Mouse (Mus musculus) monocyte, adult 5-6 weeks (primary cell): Measurements from ENCODE around the gene Agrp. TPM values are rescaled to one million over a fixed set of nuclear protein-coding genes. Genes with fewer than 3 reads are reported as not detected.
"Not testable (repeated sequence)": the region's sequence is repeated elsewhere in the genome, so short reads cannot be mapped to it uniquely, and the experiment has no call there.

ENCODE experiments used
- ATAC-seq: fragments of 153-309, 156-312 bp; replicated peaks from 2 replicates; pipeline ENCODE4 v1.8.0; 2017; ENCODE audit warnings: mild to moderate bottlenecking; ENCODE audit not compliant: low TSS enrichment, insufficient number of reproducible peaks, severe bottlenecking, poor library complexity, low FRiP score
- total RNA-seq: library from RNA; stranded (forward); fragments of 200-1000, 200-491, 200-594 nt; gene quantifications from 3 replicates; pipeline ENCODE4 v1.2.3, GENCODE M21; 2017

Gene Agrp
- total RNA-seq, 1 experiment from 2014 or later, result 3.6 TPM

GRCm38 (mm10) chr8:105565401-105565881 is 71.8 kb downstream of the Agrp start:
- peak; percentile 24; the same call in 1 of the 2 replicates for ATAC-seq

- not testable (repeated sequence) for ATAC-seq
These were observed 72.5 kb downstream of the Agrp start for GRCm38 (mm10) chr8:105564573-105565229.

GRCm38 (mm10) chr8:105563871-105564270 is 73.3 kb downstream of the Agrp start:
- ATAC-seq, result no peak

GRCm38 (mm10) chr8:105562863-105563262 is 74.3 kb downstream of the Agrp start:
- no peak for ATAC-seq

GRCm38 (mm10) chr8:105555230-105555629 is 82.0 kb downstream of the Agrp start:
- no peak for ATAC-seq

- ATAC-seq, result peak; percentile 83
These were observed 83.1 kb downstream of the Agrp start for GRCm38 (mm10) chr8:105554087-105554486.

- 0 out of 2 replicates have a peak, but pooled peaks have one; percentile 9 for ATAC-seq
These were observed 84.4 kb downstream of the Agrp start for GRCm38 (mm10) chr8:105552824-105553223.

GRCm38 (mm10) chr8:105552032-105552431 is 85.2 kb downstream of the Agrp start:
- ATAC-seq, result no peak

- no peak for ATAC-seq
These were observed 87.1 kb downstream of the Agrp start for GRCm38 (mm10) chr8:105550083-105550482.

GRCm38 (mm10) chr8:105549506-105549905 is 87.7 kb downstream of the Agrp start:
- ATAC-seq, result no peak

- no peak for ATAC-seq
These were observed 90.5 kb downstream of the Agrp start for GRCm38 (mm10) chr8:105546384-105547350.

- no peak for ATAC-seq
These were observed 91.9 kb downstream of the Agrp start for GRCm38 (mm10) chr8:105545249-105545648.

- ATAC-seq, result no peak
These were observed 92.5 kb downstream of the Agrp start for GRCm38 (mm10) chr8:105544544-105545205.

- no peak for ATAC-seq
These were observed 93.5 kb downstream of the Agrp start for GRCm38 (mm10) chr8:105543703-105544102.

- ATAC-seq, result no peak
These were observed 94.4 kb downstream of the Agrp start for GRCm38 (mm10) chr8:105542808-105543207.

GRCm38 (mm10) chr8:105542032-105542656 is 95.0 kb downstream of the Agrp start:
- ATAC-seq, result no peak

GRCm38 (mm10) chr8:105538940-105539339 is 98.3 kb downstream of the Agrp start:
- ATAC-seq, result no peak

- ATAC-seq, result peak; percentile 25; the same call in 1 of the 2 replicates
These were observed 100.0 kb downstream of the Agrp start for GRCm38 (mm10) chr8:105537011-105537677.
